Mouse (Mus musculus) lung, adult 2 months (tissue): ENCODE results near the gene D5Ertd579e.

ENCODE experiments used
- CTCF ChIP-seq: fragments of 200-500 bp; IDR thresholded peaks from 2 replicates; pipeline ENCODE4 v1.5.1; 2011; ENCODE audit warnings: mild to moderate bottlenecking, low read length, control low read depth; ENCODE audit not compliant: insufficient read depth
- POLR2A ChIP-seq: fragments of 200-500 bp; IDR thresholded peaks from 2 replicates; pipeline ENCODE4 v1.6.1; 2011; ENCODE audit warnings: low read depth, mild to moderate bottlenecking, control low read depth, low read length, borderline replicate concordance; ENCODE audit errors: extremely low read depth

DNA sequence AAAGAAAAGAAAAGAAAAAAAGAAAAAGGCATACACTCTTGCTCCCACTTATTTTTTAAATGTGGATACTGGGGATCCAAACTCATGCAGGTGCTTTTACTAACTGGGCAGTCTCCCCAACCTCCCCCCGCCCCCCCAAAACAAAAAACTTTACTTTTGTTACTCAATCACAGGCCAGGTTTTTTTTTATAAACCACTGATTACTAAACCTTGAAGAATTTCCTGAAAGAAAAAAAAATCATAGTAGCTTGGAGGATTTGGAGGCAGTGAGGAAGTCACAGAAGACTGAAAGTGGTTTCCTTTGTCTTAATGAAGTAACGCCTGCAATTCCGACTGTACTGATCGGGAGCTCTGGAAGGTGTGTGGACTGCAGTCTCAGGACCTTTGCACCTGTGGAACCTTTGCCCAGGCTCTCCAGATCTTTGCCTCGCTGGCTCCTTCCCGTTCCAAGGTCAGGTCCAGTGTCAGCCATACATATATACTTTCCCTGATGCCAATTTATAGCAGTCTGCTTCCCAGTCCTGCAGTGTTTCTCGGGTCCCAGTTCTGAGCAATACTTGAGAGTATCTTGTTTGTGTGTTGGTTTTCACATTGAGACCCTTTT lies 2.3 kb upstream of the D5Ertd579e start:
- TF ChIP-seq CTCF (no peak), POLR2A (no peak)
